In genomic region chr6:89631809-89632562, GRCm38 (mm10) we compare ENCODE assay signal across 7 mouse cellular contexts. TPM values are rescaled to one million over a fixed set of nuclear protein-coding genes. Genes with fewer than 3 reads are reported as not detected.
DNase-seq lines count a peak whose midpoint lies in the region; ATAC-seq lines count a peak whose summit lies in the region.

No protein-coding gene starts in this region.

- H3K4me2 ChIP-seq in hindbrain, embryonic 16.5 days (ENCODE audit: low read length), result peak overlapping the region; percentile 45

- ATAC-seq in hindbrain, embryonic 16.5 days, result peak; percentile 80

- no peak overlapping the region for H3K27ac ChIP-seq in hindbrain, embryonic 16.5 days (ENCODE audit: low read depth, low read length)
- no peak overlapping the region; the same call in 1 of the 2 replicates for H3K27ac ChIP-seq in midbrain, embryonic 10.5 days (replicated peaks)

- H3K27me3 ChIP-seq in hindbrain, embryonic 16.5 days (replicated peaks; ENCODE audit: control insufficient read depth, insufficient read depth, low read length), result no peaks in the 10 kb centered on the region; the same call in 1 of the 2 replicates
- peaks cover 14% of the 10 kb centered on the region for H3K27me3 ChIP-seq in midbrain, embryonic 10.5 days (ENCODE audit: low read depth, poor library complexity, severe bottlenecking)

- peaks cover 2% of the 10 kb centered on the region; the same call in 1 of the 2 replicates for H3K4me1 ChIP-seq in hindbrain, embryonic 16.5 days (ENCODE audit: control insufficient read depth, insufficient read depth, low read depth, low read length)
- H3K4me1 ChIP-seq in midbrain, embryonic 10.5 days, result peaks cover 13% of the 10 kb centered on the region

- DNase-seq in T-cell, adult 2 months (ENCODE audit: low spot score), result peak; percentile 73
- peak; percentile 91 to 93 for DNase-seq in cerebellum, postnatal 10 days
- DNase-seq in frontal cortex, postnatal 25 days (ENCODE audit: low spot score in 2 of 2), result peak; percentile 65 to 79
- peak; percentile 87 to 91 for DNase-seq in left cerebral cortex, adult 18-20 months (ENCODE audit: low spot score in 2 of 2)
- peak; percentile 68 for DNase-seq in midbrain, embryonic 10.5 days (ENCODE audit: low spot score)
- DNase-seq in right cerebral cortex, postnatal 4 days, result peak; percentile 82

- no peaks in the 10 kb centered on the region for H3K9me3 ChIP-seq in hindbrain, embryonic 16.5 days (ENCODE audit: control insufficient read depth, low read length)
- H3K9me3 ChIP-seq in midbrain, embryonic 10.5 days (replicated peaks), result no peaks in the 10 kb centered on the region

- no peak overlapping the region for H3K4me3 ChIP-seq in hindbrain, embryonic 16.5 days (ENCODE audit: low read length)
- H3K4me3 ChIP-seq in midbrain, embryonic 10.5 days, result no peak overlapping the region

- 14% methylated on average over 10 of the region's 10 CpGs for WGBS in hindbrain, embryonic 16.5 days
- 11% methylated on average over 10 of the region's 10 CpGs for WGBS in midbrain, embryonic 10.5 days

- peak overlapping the region; percentile 38; the same call in 1 of the 2 replicates for H3K9ac ChIP-seq in hindbrain, embryonic 16.5 days (ENCODE audit: low read depth, low read length)

- H3K36me3 ChIP-seq in hindbrain, embryonic 16.5 days (ENCODE audit: control insufficient read depth, insufficient read depth, low read length), result no peaks in the 10 kb centered on the region
- H3K36me3 ChIP-seq in midbrain, embryonic 10.5 days, result no peaks in the 10 kb centered on the region

RNA-seq across cellular contexts. Expression of gene Txnrd3, which starts 11.8 kb away (rescaled TPM):
- polyA plus RNA-seq in hindbrain, embryonic 16.5 days (2015; fragmentation: Nextera tagmentation; extraction: Ambion mirVana), result 12.9 and 15.0 TPM in 2 replicates
- total RNA-seq in left cerebral cortex, adult 18-20 months (2021), result 1 to 10 TPM; 4.0 to 4.8 TPM
- polyA plus RNA-seq in midbrain, embryonic 10.5 days (2016; fragmentation: Nextera tagmentation; extraction: Ambion mirVana), result 10.1 and 13.1 TPM in 2 replicates

RNA-seq across cellular contexts. Expression of gene Chchd6, which starts 36.5 kb away (rescaled TPM):
- polyA plus RNA-seq in hindbrain, embryonic 16.5 days (2015; fragmentation: Nextera tagmentation; extraction: Ambion mirVana), result 185 and 201 TPM in 2 replicates
- 10 to 100 TPM; 83.4 to 84.9 TPM for total RNA-seq in left cerebral cortex, adult 18-20 months (2021)
- polyA plus RNA-seq in midbrain, embryonic 10.5 days (2016; fragmentation: Nextera tagmentation; extraction: Ambion mirVana), result 91.4 and 106 TPM in 2 replicates
